Mouse (Mus musculus) cerebellum, adult 11-12 months (tissue): ENCODE results near the gene Gm28635.
A peak's percentile ranks its signal among the peaks of the same experiment; 100 is the strongest.

ENCODE experiments used
- DNase-seq: peaks from one replicate; pipeline ENCODE4 v3.0.0; 2022

Gene Gm28635

DNA sequence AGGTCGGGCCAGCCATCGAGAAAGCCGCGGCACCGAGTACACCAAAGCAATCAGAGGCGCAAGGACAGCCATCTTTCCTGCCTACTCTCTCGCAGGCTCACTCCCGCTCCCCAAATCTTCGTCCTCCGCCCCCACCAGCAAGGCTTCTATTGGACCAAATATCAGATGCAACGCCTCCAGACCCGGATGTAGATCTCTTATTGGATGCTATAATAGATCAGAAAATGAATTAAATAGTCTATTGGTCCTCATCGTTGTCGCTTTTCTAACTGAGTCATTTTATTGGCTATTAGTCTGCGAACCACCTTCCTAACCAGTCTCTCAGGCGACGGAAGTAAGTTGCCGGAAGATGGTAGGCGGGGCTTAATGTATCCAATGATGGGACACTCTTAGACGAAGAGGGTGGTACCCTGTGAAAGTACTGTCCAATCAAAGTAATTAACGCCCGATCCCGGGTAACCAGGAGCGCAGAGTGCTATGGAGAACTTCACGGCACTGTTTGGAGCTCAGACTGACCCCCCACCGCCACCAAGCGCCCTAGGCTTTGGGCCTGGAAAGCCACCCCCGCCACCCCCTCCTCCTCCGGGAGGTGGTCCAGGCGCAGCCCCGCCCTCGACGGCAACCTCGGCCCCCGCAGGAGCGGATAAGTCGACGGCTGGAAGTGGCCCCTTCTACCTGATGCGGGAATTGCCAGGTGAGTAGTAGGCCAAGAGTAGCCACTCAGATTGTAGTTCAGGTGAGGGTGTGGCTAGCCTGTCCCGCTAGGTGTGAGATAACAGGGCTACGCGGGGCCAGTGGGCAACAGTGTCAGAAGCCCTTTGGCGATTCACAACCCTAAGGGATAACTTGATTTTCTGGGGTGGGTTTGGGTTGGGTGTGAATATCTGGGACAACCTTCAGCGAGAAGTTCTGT lies at the start of gene Gm28635, which contains the start of gene Med19:
TSS of gene Gm28635 (minus strand) at position 74 of the 913 bp plus-strand sequence.
TSS of gene Med19 (plus strand) at position 435 of the 913 bp plus-strand sequence.
- peak; percentile 97 for DNase-seq

DNA sequence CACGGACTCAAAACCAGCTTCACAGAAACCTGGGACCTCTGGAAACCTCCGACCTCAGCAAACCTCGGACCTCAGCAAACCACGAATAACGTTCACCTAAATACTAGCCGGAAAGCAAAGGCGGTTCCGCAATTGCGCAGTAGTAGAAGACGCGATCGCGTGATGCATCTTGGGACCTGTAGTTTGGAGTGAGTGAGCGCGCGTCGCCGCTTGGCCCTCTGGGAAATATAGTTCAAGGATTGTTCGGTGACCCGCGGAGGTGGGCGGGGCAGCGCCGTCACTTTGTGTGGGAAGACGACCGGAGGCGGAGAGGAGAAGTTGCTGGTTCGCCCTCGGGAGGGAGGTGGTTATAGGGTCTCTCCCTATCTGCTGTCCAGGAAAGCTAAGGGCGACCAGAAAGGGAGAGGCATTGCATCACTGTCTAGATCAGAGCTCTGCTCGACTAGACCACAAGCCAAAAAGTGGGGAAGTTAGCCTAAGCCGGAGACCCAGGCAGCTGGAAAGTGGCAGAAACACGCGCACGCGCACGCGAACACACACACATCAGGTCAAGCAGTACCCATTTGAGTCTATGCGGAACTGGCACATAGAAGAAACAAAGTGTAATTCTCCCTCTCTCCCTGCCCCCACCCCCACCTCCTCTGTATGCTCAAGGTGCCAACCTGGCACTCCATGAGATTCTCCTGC lies 49.5 kb upstream of the Gm28635 start, which contains the start of gene Clp1:
TSS of gene Clp1 (minus strand) at position 179 of the 687 bp plus-strand sequence.
- DNase-seq: peak; percentile 94

DNA sequence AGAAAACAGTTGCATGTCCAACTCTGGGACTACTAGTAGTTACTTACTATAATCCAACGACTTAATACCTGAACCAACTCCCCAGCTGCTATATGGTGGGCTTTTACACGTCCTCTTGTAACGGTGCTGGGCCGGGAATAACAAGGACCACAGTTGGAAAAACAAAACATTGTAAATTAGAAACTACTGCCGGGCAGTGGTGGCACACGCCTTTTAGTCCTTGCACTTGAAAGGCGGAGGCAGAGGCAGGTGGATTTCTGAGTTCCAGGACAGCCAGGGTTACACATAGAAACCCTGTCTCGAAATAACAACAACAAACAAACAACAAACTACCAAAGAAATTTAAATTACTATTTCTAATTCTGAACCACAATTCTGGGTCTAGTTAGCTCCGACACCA lies 48.9 kb upstream of the Gm28635 start:
- no peak for DNase-seq

DNA sequence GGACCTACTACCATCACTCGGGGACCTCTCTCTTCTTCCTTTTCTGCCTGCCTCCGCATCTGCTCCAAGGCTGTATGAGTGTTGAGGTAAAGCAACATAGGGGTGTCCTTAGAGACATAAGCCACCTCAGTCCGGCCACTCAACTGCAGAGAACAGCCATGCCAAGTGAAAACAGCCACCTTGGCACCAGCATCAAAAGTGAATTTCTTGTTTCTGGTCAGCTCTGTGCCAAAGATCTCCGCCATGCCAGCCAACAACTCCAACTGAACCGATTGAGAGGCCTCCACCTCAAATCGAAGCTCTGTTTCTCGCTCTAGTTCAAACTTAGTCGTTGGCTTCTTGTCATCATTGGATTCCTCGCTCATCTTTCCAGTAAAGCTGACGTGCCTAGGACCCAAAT lies 47.9 kb upstream of the Gm28635 start:
- no peak for DNase-seq

DNA sequence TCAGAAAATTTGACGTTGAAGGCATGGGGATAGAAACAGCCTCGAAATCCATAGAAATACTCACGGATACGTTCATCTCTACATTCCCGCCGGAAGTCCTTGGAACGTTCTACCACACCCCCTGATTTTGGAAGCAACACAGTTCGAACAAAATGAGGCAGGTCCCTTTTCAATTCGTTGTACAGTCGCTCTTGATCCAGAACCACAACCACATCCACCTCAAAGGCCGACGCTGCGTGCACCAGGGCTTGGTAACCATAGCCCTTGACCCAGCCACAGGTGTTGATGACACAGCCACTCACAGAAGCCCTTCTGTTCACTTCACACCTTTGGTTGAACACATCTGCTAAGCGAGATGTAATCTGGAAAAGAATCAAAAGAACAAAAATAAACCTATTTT lies 46.0 kb upstream of the Gm28635 start:
- DNase-seq: no peak

DNA sequence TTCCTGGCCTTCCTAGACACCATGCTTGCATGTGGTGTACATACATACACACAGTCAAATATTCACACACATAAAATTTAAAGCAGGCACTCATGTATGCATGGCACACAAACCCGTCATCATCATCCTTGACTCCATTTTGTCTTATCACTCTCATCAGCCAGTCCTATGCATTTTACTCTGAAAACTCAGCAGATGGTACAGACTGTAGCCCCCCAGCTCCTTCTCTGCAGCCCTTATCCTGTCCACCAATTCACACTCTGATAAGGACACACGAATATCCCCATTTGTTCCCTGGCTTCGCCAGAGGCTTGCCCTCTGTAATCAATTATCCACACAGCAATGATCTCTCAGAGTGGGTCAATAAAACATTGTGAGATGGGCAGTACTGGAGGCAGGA lies 43.3 kb upstream of the Gm28635 start:
- no peak for DNase-seq

DNA sequence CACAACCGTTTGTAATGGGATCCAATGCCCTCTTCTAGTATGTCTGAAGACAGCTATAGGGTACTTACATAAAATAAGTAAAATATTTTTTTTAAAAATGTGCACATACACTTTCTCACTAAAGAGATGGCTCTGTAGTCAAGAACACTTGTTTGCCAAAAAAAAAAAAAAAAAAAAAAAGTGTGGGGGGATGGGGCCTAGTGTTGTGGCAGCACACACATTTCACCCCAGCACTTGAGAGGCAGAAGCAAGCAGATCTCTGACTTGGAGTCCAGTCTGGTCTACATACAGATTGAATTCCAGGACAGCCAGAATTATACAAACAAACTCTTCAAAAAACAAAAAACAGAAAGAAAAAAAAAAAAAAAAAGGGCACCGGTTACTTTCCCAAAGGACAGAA lies 42.9 kb upstream of the Gm28635 start:
- no peak for DNase-seq

DNA sequence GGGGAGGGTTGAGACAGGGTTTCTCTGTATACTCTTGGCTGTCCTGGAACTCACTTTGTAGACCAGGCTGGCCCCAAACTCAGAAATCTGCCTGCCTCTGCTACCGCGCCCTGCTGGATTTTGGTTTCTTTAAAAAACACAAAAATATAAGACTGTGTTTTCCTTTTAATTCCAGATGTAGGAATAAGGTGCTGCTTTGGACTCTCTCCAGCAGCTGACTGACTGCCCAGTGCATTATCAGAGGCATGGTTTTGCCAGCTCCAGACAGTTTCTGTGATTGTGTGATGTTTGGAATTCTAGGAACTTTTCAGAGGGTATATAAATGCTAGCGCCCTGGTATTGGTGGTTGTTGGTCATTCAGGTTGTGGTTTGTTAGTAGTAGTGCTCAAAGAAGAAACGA lies 39.5 kb upstream of the Gm28635 start:
- DNase-seq: no peak

DNA sequence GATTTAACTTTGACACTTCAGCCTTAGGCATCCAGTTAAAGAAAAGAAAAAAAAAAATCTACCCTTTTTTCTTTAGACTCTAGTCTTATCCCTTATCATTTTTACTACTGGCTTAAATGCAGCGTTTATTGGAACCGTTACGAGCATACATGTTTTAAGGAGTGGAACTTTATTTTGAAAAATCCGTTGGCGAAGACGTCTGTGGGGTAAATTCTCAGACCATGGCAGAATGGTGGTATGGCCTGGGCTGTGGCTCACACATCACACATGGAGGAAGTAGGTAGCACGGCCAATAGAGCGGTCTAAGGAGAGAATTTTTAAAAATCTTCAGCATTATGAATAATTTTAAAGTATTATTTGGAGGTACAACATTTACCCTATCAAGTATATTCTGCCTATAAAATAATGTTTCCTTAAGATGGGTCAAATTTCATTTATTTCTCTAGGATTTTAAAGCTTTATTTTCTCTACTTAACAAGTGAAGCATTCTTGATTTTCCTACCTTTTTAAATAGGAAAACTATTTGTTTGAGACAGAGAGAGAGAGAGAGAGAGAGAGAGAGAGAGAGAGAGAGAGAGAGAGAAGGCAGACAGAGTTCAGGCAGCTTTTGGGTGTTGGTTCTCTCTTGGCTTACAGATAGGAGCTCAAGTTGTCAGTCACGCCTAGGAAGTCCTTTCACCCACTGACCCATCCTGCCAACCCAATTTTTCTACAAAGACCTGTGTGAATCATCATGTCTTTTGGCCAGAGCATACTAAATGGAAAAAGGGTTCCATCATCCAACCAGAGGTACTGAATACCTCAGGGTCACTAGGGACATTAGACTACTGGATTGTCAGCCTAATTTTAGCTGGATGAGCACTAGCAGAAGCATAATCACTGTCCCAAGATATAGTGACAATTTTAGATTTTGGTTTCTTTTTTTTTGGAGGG lies 38.8 kb upstream of the Gm28635 start:
- DNase-seq: no peak

DNA sequence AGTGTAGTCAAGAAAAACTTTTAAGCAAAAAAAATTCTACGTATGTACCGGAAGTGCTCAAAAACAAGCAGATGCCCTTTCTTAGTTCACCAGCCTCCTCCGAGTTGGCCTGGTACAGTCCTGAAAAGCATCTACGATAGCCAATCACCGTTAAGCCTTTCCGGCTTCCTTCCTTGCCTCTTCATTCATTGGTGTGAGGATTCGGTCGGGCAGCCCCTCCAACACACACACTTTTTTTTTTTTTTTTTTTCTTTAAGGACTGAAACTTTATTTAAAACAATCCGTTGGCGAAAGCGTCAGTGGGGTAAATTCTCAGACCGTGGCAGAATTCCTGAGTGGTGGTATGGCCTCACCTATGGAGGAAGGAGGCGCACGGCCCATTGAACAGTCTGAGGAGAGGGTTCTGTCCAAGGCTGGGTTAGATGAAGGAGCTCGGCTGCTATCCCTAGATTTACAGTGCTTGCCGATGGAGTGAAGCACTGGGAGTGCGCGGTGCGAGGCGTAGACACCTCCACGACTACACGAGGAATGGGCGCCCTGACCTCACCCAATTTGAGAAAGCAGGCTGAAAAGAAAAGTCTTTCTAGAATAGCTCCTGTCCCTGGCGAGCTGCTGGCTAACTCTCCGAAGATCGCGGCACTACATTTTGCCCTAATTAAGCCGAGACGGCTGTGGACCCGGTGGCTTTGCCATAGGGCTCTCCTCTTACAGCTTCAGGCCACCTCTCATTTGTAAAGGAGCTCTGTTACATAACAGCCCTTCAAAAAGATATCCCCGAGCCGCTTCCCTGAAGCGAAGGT lies 37.9 kb upstream of the Gm28635 start:
- peak; percentile 94 for DNase-seq

DNA sequence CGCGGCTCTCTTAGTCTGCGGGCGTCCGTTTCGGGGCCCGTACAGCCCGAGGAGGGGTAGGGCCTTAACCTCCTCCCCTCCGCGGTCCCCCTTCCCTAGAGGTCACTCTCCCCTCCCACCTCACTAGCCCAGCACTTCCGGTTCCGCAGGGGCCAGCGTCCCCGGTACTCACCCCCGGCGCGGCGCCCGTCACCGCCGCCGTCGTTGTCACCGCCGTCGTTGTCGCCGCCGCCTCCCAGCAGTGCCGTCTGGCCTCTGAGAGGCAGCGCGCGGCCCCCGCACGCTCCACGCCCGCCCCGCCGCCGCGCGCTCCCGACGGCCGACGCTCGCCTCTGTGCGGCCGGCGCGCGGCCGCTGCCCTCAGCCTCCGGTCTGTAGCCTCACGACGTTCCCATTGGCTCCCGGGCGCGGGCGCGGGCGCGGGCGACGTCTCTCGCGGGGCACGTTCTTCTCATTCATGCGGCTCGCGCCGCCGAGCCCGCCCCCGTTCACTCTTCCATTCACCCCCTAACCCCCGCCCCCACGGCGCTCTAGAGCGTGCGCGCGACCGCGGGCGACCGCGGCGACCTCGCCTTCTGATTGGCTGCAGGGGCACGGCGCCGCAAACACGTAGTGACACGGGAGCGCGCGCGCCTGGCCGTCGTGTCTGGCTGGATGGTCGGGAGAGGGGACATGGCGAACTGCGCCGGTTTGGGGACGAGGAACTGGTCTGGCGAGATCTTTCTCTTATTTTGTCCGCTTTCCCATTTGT lies 37.1 kb upstream of the Gm28635 start, which contains the start of gene Zdhhc5:
TSS of gene Zdhhc5 (minus strand) at position 370 of the 751 bp plus-strand sequence.
- peak; percentile 99 for DNase-seq

DNA sequence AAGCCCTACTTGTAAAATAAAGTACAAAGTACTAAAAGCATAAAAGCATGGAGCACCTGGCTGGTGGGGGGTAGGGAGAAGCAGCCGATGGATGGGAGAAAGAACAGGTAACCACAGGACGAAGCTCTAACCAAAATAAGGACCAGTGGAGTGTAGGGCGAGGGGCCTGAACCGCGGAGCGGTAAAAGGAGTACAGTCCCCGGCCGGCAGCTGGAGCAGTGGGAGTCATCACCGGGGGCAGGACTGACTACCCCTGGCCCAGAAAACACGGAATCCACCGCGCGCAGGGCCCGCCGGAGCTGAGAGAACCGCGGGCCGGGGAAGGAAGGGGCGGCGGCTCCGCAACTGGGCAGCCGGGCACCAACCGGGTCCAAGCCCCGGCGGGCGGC lies 36.6 kb upstream of the Gm28635 start:
- DNase-seq: no peak

DNA sequence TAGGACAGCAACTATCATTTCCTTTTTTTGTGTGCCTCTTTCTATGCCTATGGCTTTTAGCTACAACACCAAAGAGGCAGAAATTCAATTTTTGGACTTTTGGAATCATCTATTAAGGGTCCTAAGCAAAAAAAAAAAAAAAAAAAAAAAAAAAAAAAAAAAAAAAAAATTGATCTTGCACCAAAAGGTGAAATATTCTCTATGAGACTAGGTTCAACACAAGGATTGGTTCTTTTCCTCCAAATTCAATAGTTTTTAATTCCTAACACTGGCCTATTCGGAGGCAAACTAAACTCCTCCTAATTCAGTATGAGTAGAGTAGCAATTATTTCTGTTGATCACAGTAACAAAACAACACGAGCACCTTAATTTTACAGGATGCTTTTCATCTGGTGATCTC lies 34.1 kb upstream of the Gm28635 start:
- DNase-seq: no peak

DNA sequence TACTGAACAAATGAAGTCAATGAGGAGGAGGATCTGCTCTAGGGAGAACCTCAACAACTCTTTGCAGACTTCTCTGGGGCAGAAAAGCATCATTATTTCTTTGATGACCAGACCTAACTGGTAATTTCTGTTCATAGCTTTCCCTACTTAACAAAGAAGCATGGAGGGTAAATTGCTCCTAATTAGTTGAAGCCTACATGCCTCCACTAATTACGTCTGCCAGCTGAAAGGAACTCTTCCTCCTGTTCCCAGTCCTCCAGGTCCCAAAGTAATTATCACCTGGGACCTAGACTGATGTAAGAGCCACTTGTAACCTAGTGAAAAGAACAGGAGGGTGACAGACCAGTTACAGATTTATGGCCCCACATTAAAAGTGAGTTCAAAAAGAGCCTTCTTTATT lies 29.7 kb upstream of the Gm28635 start:
- DNase-seq: no peak

DNA sequence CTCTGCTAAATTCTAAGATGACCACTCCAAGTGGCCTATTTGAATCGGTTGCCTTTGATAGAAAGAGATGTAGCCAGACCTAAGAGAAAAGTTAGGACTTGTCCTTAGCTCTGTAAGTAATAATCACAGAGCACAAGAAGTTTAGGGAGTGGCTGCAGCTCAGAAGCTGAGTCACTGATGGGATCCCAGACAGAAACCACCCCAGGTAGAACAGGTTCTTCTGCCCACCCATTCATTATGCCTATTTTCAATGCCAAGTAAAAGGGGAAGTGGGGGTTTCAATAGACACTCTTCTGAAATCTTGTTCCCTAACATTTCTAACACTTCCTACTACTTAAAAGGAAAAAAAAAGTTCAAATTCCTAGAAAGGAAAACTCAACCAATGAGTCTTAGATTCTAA lies 27.5 kb upstream of the Gm28635 start:
- DNase-seq: no peak

DNA sequence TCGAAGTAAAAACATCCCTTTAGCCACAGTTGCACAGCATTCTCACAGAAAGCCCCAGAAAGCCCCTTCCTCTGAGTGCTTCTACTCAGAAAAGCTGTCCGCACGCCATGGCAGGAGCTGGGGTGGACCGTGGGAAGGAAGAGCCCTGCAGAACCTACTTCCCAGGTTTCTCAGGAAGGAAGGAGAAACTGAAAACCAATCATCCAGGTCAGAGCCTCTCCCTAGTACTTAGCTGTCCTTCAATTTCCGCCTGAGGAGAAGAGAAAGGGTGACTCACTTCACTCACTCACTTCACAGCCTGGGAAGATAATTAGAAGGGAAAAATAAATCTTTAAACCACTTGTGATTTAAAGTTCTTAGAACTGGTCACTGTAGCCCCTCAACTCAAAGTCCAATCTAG lies 26.5 kb upstream of the Gm28635 start:
- DNase-seq: no peak

DNA sequence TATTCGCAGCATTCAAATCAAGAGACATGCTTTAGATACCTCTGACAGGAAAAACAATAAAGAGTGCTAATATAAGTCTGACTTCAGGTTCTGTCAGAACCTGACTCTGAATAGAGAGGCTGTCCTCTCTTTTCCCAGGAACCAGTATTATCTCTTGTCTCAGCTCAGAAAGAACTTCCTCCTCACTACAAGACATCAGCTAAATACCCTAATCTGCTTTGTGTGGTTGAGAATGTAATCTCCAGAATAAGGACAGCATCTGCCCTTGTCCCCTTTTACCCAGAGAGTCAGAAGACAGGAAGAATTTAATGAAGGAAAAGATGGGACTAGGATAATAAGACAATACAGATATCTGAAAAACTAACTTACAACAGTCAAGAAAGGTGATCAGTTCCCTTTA lies 25.7 kb upstream of the Gm28635 start:
- DNase-seq: no peak

DNA sequence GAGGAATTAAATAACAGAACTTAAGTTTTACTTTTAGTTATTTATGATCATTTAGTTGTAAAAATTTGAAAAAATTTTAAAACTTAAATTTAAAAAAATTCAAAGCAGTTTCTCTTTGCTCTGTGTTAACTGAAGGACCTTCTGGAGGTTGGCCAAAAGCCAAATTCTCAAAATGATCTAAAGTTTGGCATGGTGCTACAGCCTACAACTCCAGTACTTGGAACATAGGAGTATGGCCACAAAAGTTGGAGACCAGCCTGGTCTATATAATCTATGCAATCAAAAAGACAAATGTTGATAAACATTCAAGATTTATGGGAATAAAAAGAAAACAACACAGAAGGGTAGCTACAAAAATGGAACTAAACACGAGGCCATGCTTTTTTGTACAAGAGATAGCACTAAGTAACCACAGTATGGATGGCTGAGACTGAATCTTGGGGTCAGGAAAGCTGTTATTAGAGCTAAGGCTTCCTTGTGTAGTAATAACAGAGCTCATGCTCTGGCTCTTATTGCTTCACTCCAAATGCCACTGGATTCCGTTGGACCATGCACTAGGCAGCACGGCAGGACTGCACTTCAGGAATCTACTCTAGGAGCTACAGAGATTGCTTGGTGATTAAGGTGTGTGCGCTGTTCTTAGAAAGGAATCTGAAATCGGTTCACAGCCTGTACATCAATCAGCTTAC lies 17.3 kb upstream of the Gm28635 start:
- no peak for DNase-seq

DNA sequence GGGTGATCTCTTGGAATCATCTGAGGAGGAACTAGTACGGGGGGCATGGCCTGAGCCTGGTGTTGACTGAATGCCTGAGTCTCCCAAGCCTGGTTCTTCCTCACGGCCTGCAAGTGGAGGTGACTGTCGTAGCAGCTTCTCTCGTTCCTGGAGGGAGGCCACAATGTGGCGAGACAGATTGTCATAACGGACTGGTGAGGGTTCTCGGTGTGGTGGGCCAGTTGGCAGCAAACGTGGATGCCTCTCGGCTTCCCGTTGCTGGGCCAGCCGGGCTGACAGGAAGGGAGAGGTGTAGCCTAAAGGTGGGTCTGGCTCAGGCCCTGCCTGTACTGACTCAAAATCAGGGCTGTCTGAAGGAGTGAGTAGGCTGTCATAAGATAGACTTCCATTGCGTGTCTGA lies 12.2 kb upstream of the Gm28635 start:
- DNase-seq: peak; percentile 57

DNA sequence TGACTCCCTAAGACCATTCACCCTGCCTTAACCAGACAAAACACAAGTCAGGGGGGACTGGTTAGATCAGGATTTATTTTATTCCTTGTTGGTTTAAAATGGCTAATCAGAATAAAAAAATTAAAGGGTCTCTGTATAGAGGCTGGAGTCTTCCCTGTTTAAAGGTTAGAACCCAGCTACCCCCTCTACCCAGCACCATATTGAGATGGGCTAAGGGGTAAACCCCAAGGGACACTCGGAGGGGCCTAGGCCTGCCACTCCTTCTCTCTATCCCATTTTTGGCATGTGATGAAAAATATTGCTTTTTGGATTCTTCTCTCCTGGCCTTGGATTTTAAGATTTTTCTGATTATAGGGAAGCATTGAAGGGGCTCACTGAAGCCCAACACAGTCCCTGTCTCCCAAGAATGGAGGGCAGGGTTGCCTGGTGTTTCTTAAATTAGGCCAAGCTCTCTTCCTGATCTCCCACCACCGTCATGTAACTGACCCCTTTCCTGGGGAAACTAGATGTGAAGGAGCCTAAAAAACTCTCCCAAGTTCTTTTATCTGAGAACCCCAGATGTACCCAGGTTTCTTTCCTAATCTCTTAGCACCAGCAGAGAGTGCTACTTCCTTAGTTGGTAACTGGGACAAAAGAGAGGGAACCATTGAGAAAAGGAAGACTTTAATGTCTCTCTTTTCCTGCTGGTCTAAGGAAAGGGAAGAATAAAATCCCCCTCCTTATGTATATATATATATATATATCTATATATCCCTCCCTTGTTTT lies 10.4 kb upstream of the Gm28635 start:
- DNase-seq: no peak
